Mouse (Mus musculus) cerebellum, adult 2 months (tissue): ENCODE results near the gene Rnf220.

ENCODE experiments used
- CTCF ChIP-seq: fragments of 200-500 bp; IDR thresholded peaks from 2 replicates; pipeline ENCODE4 v1.5.1; 2011; ENCODE audit warnings: low read depth, mild to moderate bottlenecking, control low read depth, low read length, moderate library complexity, borderline replicate concordance; ENCODE audit not compliant: insufficient read depth
- POLR2A ChIP-seq: fragments of 200-500 bp; IDR thresholded peaks from 2 replicates; pipeline ENCODE4 v1.6.1; 2011; ENCODE audit warnings: low read length, control low read depth, borderline replicate concordance; ENCODE audit not compliant: insufficient read depth

DNA sequence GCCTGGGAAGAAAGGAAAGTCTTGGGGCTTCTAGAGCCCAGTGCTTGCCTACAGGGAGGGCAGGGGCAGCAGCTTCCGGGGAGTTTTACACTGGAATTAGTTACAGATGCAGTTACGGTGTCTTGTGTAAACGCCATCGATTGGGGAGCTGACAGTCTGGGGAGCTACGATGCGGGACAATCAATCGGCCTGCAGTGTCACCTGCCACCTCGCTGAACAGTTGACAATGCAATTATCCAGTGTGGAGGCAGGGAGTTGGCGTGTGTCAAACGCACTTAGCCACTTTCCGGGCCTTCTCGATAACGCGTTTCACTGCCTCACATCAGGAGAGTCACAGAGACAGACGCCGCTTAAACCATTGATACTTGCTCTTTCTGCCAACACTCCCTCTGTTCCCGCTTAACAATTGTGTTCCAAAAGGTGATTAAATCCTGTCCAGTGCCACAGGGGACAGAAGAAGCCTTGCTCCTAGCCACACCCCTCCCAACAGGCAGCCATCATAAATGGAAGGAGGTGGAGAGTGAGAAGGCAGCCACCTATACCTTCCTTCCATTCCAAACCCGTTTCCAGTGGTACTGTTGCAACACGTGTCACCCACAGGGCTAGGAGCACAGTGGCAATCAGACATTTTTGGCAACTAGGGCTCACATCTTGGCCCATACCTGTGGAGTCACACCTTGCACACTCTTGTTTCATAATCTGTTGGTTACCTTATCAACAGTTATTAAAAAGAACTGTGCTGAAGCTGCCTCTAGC lies 215.6 kb downstream of the Rnf220 start:
- TF ChIP-seq CTCF (no peak), POLR2A (no peak)
